In the genomic region with DNA sequence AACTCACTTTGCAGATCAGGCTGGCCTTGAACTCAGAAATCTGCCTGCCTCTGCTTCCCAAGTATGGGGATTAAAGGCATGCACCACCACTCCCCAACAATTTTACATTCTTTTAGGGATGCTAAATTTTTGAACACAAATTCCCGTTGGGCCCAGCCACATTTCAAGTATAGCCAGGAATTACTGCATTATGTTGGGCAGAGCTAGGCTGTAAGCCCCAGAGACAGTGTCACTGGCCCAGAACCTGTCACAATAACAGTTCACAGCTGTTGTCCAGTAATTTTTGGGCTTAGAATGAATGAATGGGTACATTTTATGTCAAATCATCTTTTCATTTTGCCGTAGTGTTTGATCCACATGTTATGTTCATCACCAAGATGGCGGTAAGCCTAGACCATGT, we compare ENCODE assay signal across 25 mouse cellular contexts. TPM values are rescaled to one million over a fixed set of nuclear protein-coding genes. Genes with fewer than 3 reads are reported as not detected.
DNase-seq lines count a peak whose midpoint lies in the region; ATAC-seq lines count a peak whose summit lies in the region.
"Had no signal": no experiment of that assay in that cellular context is flagged by ENCODE, and none has a peak within 500 bp of the region (broad histone marks: within the 10 kb centered on the region; RNA-seq: fewer than 3 reads in every experiment).

No protein-coding gene starts in this region.

- no peaks in the 10 kb centered on the region for H3K9me3 ChIP-seq in heart, embryonic 12.5 days (replicated peaks)
- no peaks in the 10 kb centered on the region for H3K9me3 ChIP-seq in liver, embryonic 16.5 days (replicated peaks; ENCODE audit: control insufficient read depth, low read length)
- H3K9me3 ChIP-seq in liver, embryonic 12.5 days (replicated peaks) = no peaks in the 10 kb centered on the region
- H3K9me3 ChIP-seq in midbrain, embryonic 10.5 days (replicated peaks) = no peaks in the 10 kb centered on the region
- H3K9me3 ChIP-seq: forebrain, embryonic 10.5 days; forebrain, embryonic 13.5 days; G1E had no signal

- peaks cover 17% of the 10 kb centered on the region for H3K36me3 ChIP-seq in heart, embryonic 12.5 days
- peaks cover under 1% of the 10 kb centered on the region; the same call in 1 of the 2 replicates for H3K36me3 ChIP-seq in liver, embryonic 16.5 days (ENCODE audit: control insufficient read depth, insufficient read depth)
- peaks cover 24% of the 10 kb centered on the region for H3K36me3 ChIP-seq in liver, embryonic 12.5 days
- peaks cover 37% of the 10 kb centered on the region for H3K36me3 ChIP-seq in midbrain, embryonic 10.5 days

- H3K4me1 ChIP-seq in heart, embryonic 12.5 days (replicated peaks) = peaks cover 20% of the 10 kb centered on the region
- H3K4me1 ChIP-seq in liver, embryonic 16.5 days (ENCODE audit: control insufficient read depth, low read depth, low read length) = peaks cover 2% of the 10 kb centered on the region; the same call in 1 of the 2 replicates
- 0 out of 2 replicates have a peak, but pooled peaks cover 7% of the 10 kb centered on the region for H3K4me1 ChIP-seq in liver, embryonic 12.5 days
- no peaks in the 10 kb centered on the region for H3K4me1 ChIP-seq in midbrain, embryonic 10.5 days
- H3K4me1 ChIP-seq: forebrain, embryonic 10.5 days; forebrain, embryonic 13.5 days had no signal

- no peak overlapping the region for H3K9ac ChIP-seq in heart, embryonic 12.5 days
- no peak overlapping the region for H3K9ac ChIP-seq in liver, embryonic 16.5 days (ENCODE audit: low read depth, low read length)
- H3K9ac ChIP-seq in liver, embryonic 12.5 days = no peak overlapping the region
- H3K9ac ChIP-seq: forebrain, embryonic 13.5 days; hindbrain, embryonic 14.5 days had no signal

- no peaks in the 10 kb centered on the region for H3K27me3 ChIP-seq in heart, embryonic 12.5 days (replicated peaks)
- no peaks in the 10 kb centered on the region for H3K27me3 ChIP-seq in liver, embryonic 16.5 days (ENCODE audit: control insufficient read depth, insufficient read depth, low read depth, low read length)
- no peaks in the 10 kb centered on the region for H3K27me3 ChIP-seq in liver, embryonic 12.5 days (replicated peaks)
- H3K27me3 ChIP-seq in midbrain, embryonic 10.5 days (ENCODE audit: low read depth, poor library complexity, severe bottlenecking) = no peaks in the 10 kb centered on the region
- H3K27me3 ChIP-seq: CH12.LX; forebrain, embryonic 13.5 days; Patski had no signal

- H3K4me3 ChIP-seq in heart, embryonic 12.5 days = no peak overlapping the region
- H3K4me3 ChIP-seq in liver, embryonic 16.5 days (ENCODE audit: low read depth, low read length) = no peak overlapping the region
- no peak overlapping the region for H3K4me3 ChIP-seq in liver, embryonic 12.5 days
- H3K4me3 ChIP-seq in midbrain, embryonic 10.5 days = no peak overlapping the region
- H3K4me3 ChIP-seq: forebrain, embryonic 10.5 days; forebrain, embryonic 13.5 days; gastrocnemius, adult 2 months; heart, adult 2 months had no signal

- H3K27ac ChIP-seq in heart, embryonic 12.5 days (ENCODE audit: poor library complexity, severe bottlenecking) = no peak overlapping the region
- peak overlapping the region; percentile 58 for H3K27ac ChIP-seq in liver, embryonic 16.5 days (ENCODE audit: low read length)
- H3K27ac ChIP-seq in liver, embryonic 12.5 days = no peak overlapping the region
- H3K27ac ChIP-seq in midbrain, embryonic 10.5 days (replicated peaks) = no peak overlapping the region
- H3K27ac ChIP-seq: forebrain, embryonic 10.5 days; forebrain, embryonic 13.5 days; gastrocnemius, adult 2 months; heart, adult 2 months; hindbrain, embryonic 14.5 days; hindbrain, postnatal 0 days had no signal

- ATAC-seq in heart, embryonic 12.5 days (ENCODE audit: insufficient number of reproducible peaks, low FRiP score) = no peak
- no peak for ATAC-seq in liver, embryonic 16.5 days (ENCODE audit: low read depth)
- ATAC-seq in liver, embryonic 12.5 days = no peak
- ATAC-seq: forebrain, embryonic 13.5 days; forebrain, embryonic 16.5 days; hindbrain, postnatal 0 days; inflammation-experienced regulatory T-cells, adult 6 months; Patski had no signal

- intact Hi-C loops in heart, postnatal 25 days (cut with DNase I) = no loop called here
- intact Hi-C loops in heart, postnatal 36 days (cut with DNase I) = no loop called here

- peak; percentile 25 to 47 for DNase-seq in heart, adult 18-20 months
- no peak for DNase-seq in heart, postnatal 25 days (ENCODE audit: low spot score)
- peak; percentile 20 to 34 for DNase-seq in heart, postnatal 36 days
- DNase-seq in midbrain, embryonic 10.5 days (ENCODE audit: low spot score) = no peak
- DNase-seq: adrenal gland, postnatal 10 days; adrenal gland, postnatal 36 days; B cell, adult 2 months; cerebellum, adult 18-20 months; cerebellum, adult 9-10 months; cerebellum, postnatal 14 days; gastrocnemius, adult 2 months; gastrocnemius, postnatal 14 days had no signal

- 88% methylated on average over 3 of the region's 3 CpGs for WGBS in heart, embryonic 12.5 days
- 80% methylated on average over 3 of the region's 3 CpGs for WGBS in liver, embryonic 16.5 days (ENCODE audit: insufficient replicate concordance)
- 91% methylated on average over 3 of the region's 3 CpGs for WGBS in liver, embryonic 12.5 days (ENCODE audit: insufficient replicate concordance)
- WGBS in midbrain, embryonic 10.5 days = 95% methylated on average over 3 of the region's 3 CpGs

- no peak overlapping the region for H3K4me2 ChIP-seq in heart, embryonic 12.5 days
- H3K4me2 ChIP-seq in liver, embryonic 16.5 days (ENCODE audit: low read depth, low read length) = no peak overlapping the region
- H3K4me2 ChIP-seq in liver, embryonic 12.5 days = no peak overlapping the region
- H3K4me2 ChIP-seq: forebrain, embryonic 13.5 days; hindbrain, embryonic 14.5 days had no signal

RNA-seq across cellular contexts. Expression of a gene that starts 34.8 kb away (rescaled TPM):
- 10 to 100 TPM; 42.6 to 42.8 TPM for total RNA-seq in heart, adult 18-20 months (2021)
- total RNA-seq in heart, postnatal 25 days (2021) = 10 to 100 TPM; 57.3 to 60.3 TPM
- total RNA-seq in heart, postnatal 36 days (2021) = 10 to 100 TPM; 50.6 to 55.2 TPM
- 34.3 and 38.8 TPM in 2 replicates for polyA plus RNA-seq in heart, embryonic 12.5 days (2016; fragmentation: Nextera tagmentation; extraction: Ambion mirVana)
- 6.8 and 7.5 TPM in 2 replicates for polyA plus RNA-seq in liver, embryonic 16.5 days (2015; fragmentation: Nextera tagmentation; extraction: Ambion mirVana)
- 18.8 and 20.1 TPM in 2 replicates for polyA plus RNA-seq in liver, embryonic 12.5 days (2016; fragmentation: Nextera tagmentation; extraction: Ambion mirVana)
- polyA plus RNA-seq in midbrain, embryonic 10.5 days (2016; fragmentation: Nextera tagmentation; extraction: Ambion mirVana) = 27.7 and 28.0 TPM in 2 replicates

RNA-seq across cellular contexts. Expression of a gene that starts 45.6 kb away (rescaled TPM):
- 10 to 100 TPM; 14.8 to 19.3 TPM for total RNA-seq in heart, adult 18-20 months (2021)
- 10 to 100 TPM; 15.1 to 16.1 TPM for total RNA-seq in heart, postnatal 25 days (2021)
- 10 to 100 TPM; 14.7 to 14.8 TPM for total RNA-seq in heart, postnatal 36 days (2021)
- 44.0 and 48.4 TPM in 2 replicates for polyA plus RNA-seq in heart, embryonic 12.5 days (2016; fragmentation: Nextera tagmentation; extraction: Ambion mirVana)
- 20.9 and 22.5 TPM in 2 replicates for polyA plus RNA-seq in liver, embryonic 16.5 days (2015; fragmentation: Nextera tagmentation; extraction: Ambion mirVana)
- polyA plus RNA-seq in liver, embryonic 12.5 days (2016; fragmentation: Nextera tagmentation; extraction: Ambion mirVana) = 40.8 and 41.9 TPM in 2 replicates
- 76.3 and 83.7 TPM in 2 replicates for polyA plus RNA-seq in midbrain, embryonic 10.5 days (2016; fragmentation: Nextera tagmentation; extraction: Ambion mirVana)

Comparison
In these comparisons a context has a peak if more than half of its experiments do, and no peak if none do; other contexts are left out.
1. DNase-seq: peak in heart, adult 18-20 months (2 of 2) and heart, postnatal 36 days (2 of 2); none in heart, postnatal 25 days (single experiment) and midbrain, embryonic 10.5 days (single experiment).